24 mouse cellular contexts compared by ENCODE assay signal in the genomic region with DNA sequence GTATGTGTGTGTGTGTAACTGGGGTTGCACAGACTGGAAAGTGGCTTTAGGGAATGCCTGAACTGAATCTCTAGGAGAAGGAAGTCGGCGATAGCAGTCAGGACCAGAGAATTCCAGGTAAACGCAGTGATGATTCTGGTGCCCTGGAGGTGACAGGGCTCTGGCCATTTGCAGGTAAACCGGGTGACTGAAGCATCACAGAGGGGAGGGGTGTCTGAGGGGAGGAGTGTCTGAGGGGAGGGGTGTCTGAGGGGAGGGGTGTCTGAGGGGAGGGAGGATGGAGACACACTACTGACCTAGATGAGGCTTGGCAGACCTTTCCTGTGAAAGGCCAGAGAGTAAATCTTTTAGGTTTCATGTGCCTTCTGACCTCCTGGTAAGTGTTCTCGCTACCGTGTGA. TPM values are rescaled to one million over a fixed set of nuclear protein-coding genes. Genes with fewer than 3 reads are reported as not detected.
"Had no signal": no experiment of that assay in that cellular context is flagged by ENCODE, and none has a peak within 500 bp of the region (broad histone marks: within the 10 kb centered on the region; RNA-seq: fewer than 3 reads in every experiment).

No protein-coding gene starts in this region.

- H3K9ac ChIP-seq: lung, embryonic 15.5 days; midbrain, embryonic 13.5 days; neural tube, embryonic 13.5 days; neural tube, embryonic 15.5 days had no signal

- H3K9me3 ChIP-seq: lung, embryonic 15.5 days; midbrain, embryonic 13.5 days; neural tube, embryonic 13.5 days; neural tube, embryonic 15.5 days had no signal

- H3K27ac ChIP-seq: lung, embryonic 15.5 days; macrophage; midbrain, embryonic 13.5 days; neural tube, embryonic 13.5 days; neural tube, embryonic 15.5 days had no signal

- H3K27me3 ChIP-seq: lung, embryonic 15.5 days; midbrain, embryonic 13.5 days; neural tube, embryonic 13.5 days; neural tube, embryonic 15.5 days had no signal

- H3K4me1 ChIP-seq: lung, embryonic 15.5 days; megakaryocyte, embryonic 14.5 days; midbrain, embryonic 13.5 days; neural tube, embryonic 13.5 days; neural tube, embryonic 15.5 days had no signal

- H3K4me3 ChIP-seq: lung, embryonic 15.5 days; megakaryocyte, embryonic 14.5 days; midbrain, embryonic 13.5 days; myocyte; neural tube, embryonic 13.5 days; neural tube, embryonic 15.5 days had no signal

- H3K4me2 ChIP-seq: lung, embryonic 15.5 days; midbrain, embryonic 11.5 days; midbrain, embryonic 13.5 days; neural tube, embryonic 13.5 days; neural tube, embryonic 15.5 days had no signal

- DNase-seq: lung, adult 2 months; lung, postnatal 14 days; lung, postnatal 36 days; retina, postnatal 1 day; right cerebral cortex, adult 18-20 months; right cerebral cortex, postnatal 25 days; right cerebral cortex, postnatal 4 days; spleen, adult 18-20 months; thymus, adult 18-20 months; thymus, postnatal 14 days; thymus, postnatal 36 days had no signal

- H3K36me3 ChIP-seq: lung, embryonic 15.5 days; midbrain, embryonic 13.5 days; neural tube, embryonic 13.5 days; neural tube, embryonic 15.5 days had no signal

- ATAC-seq: lung, postnatal 0 days; midbrain, embryonic 13.5 days; midbrain, embryonic 16.5 days had no signal

RNA-seq across cellular contexts. Expression of gene Aldh8a1, which starts 50.9 kb away (rescaled TPM):
- total RNA-seq: megakaryocyte progenitor cell, adult 5-6 weeks had no signal
- polyA plus RNA-seq: macrophage; midbrain, embryonic 11.5 days; midbrain, embryonic 16.5 days; myocyte; neural tube, embryonic 11.5 days; neural tube, embryonic 13.5 days; small intestine, adult 2 months had no signal
